Mouse (Mus musculus): ENCODE data around the gene Map6.
A peak's percentile ranks its signal among the peaks of the same experiment; 100 is the strongest.

Gene Map6

GRCm38 (mm10) chr7:99267251-99267896 lies at the start of gene Map6:
Map6 (plus strand) TSS chr7:99267447.
- DNase-seq (ENCODE audit: low spot score) = peak; percentile 59

- DNase-seq (ENCODE audit: low spot score) = no peak
Measured at GRCm38 (mm10) chr7:99224225-99224624, 43.0 kb upstream of the Map6 start.

DNA sequence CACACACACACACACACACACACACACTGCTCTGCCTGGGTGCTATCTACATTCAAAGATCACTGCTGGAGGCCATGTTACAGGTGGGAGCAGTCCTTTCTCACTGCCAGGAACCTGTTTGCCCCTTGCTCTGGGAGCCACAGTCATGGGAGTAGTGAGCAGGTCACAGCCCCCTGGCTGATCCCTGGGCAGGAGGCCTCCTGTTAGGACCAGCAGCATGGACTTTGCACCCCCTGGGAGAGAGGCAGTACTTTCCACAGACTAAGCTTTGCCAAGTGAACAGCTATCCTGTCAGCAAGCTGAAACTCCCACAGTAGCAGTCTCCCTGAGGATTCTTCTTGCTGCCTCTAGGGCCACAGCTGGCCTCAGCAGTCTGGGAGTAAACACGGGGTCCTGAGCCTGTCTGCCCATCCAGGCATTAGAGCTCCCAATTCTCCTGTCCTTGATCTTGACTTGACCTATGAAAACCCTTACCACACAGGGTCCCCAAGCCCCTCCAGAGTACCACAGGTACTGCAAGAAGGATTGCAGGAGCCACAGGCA lies 42.5 kb upstream of the Map6 start:
- DNase-seq (ENCODE audit: low spot score) = no peak

GRCm38 (mm10) chr7:99225421-99225820 lies 41.8 kb upstream of the Map6 start:
- DNase-seq (ENCODE audit: low spot score) = no peak

DNA sequence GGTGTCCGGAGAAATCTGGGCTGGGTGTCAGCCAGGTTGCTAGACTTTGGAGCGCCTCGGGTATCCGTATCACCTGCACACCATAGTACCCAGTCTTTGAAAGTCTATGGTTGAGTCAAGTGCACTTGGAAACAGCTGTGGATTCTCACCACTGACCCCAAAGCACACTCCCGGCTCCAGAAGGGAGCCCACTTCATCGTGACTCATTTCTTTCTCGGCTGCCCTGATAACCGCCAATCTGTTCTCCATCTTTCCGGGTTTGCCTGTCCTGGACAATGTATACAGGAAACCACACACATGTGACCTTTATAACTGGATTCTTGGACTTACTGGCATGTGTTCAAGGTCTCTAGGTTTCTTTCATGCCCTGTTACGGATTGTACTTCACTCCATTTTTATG lies 40.6 kb upstream of the Map6 start:
- no peak for DNase-seq (ENCODE audit: low spot score)

DNA sequence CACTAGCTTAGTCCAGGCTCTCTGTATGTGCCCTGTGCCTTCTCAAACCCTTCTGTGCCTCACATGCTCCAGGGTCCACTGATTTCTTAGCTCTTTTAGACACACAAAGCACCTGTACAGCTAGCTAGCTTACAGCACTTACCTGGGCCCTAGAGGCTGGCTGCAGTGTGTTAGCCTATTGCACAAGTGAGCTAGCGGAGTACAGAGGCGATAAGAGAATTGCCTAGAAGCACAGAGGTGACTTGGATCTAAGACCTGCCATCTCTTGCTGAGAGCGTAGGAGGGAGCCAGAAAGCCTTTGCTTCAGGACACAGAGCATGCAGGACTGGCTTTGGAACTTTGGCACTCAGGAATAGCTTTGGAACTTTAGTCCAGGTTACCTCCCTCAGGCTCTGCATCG lies 40.0 kb upstream of the Map6 start:
- no peak for DNase-seq (ENCODE audit: low spot score)

- no peak for DNase-seq (ENCODE audit: low spot score)
Measured at GRCm38 (mm10) chr7:99228825-99229224, 38.4 kb upstream of the Map6 start.

DNA sequence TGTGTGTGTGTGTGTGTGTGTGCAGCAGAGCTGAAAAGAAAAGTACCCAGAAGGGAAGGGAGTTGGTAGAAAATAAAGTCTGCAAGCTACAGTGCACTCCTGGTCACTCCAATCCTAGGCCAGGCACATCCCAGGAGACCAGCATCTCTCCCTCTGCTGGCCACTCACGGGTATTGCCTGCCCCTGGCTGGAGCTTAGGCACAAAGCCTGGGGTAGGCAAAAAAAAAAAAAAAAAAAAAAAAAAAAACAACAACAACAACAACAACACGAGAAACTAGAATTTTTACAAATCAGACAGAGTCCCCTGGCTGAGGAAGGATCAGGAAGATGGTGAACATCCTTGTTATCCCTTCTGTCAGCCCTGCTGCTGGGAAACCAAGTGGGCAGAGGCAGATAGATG lies 37.8 kb upstream of the Map6 start:
- peak; percentile 79 for DNase-seq (ENCODE audit: low spot score)

- DNase-seq (ENCODE audit: low spot score) = no peak
Measured at GRCm38 (mm10) chr7:99230061-99230747, 37.0 kb upstream of the Map6 start.

DNA sequence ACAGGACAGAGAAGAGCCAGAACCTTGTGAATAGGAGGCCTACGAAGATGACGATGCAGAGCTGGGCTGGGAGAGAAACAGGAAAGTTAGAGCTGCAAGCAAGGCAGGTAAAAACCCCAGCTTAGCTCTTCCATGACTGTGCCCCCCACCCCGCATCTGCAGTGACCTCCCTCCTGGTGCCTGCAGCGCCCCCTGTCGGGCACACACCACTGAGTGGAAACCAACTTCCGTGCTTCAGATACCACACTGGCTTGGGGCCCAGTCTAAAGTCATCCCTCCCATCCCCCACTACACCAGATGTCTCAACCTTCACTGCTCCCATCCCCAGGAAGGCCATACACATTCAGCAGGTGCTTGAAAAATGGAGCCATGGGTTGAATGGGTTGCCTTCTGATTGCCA lies 34.7 kb upstream of the Map6 start:
- DNase-seq (ENCODE audit: low spot score) = no peak

GRCm38 (mm10) chr7:99234916-99235315 lies 32.3 kb upstream of the Map6 start:
- no peak for DNase-seq (ENCODE audit: low spot score)

- DNase-seq (ENCODE audit: low spot score) = peak; percentile 64
Measured at GRCm38 (mm10) chr7:99235657-99236056, 31.6 kb upstream of the Map6 start.

DNA sequence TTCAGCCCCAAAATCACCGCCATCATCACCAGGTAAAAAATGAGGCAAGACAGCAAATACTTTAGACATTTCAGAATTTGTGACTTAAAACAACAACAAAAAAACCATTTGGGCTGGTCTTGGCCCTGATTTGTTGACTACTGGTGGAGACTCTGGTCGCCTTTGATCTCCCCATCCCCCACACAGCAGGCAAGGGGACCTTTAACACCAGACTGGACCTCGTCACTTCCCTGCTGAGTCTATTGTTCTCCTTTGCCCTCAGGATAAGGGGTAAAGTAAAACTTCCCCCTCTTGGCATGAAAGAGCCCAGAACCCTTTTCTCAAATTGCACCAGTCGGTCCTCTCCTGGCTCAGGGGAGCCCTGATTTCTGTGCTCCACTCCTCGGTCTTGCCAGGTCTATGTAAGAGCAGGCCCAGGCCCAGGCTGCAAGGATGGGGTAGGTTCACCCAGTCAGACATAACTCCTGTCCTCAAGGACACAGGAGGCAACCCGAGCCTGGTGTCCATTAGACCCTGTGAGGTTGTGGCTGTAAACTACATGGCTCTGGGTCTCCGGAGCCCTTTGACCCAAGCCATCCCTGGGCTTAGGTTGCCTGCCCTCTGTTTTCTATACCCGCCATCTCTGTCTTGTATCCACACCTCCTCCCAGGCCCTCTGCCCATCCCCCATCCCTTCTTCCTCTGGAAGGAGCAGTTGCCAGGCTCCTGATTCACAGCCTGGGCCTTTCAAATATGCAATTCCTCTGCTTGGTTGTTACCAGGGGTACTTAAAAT lies 30.2 kb upstream of the Map6 start:
- peak; percentile 78 for DNase-seq (ENCODE audit: low spot score)

DNA sequence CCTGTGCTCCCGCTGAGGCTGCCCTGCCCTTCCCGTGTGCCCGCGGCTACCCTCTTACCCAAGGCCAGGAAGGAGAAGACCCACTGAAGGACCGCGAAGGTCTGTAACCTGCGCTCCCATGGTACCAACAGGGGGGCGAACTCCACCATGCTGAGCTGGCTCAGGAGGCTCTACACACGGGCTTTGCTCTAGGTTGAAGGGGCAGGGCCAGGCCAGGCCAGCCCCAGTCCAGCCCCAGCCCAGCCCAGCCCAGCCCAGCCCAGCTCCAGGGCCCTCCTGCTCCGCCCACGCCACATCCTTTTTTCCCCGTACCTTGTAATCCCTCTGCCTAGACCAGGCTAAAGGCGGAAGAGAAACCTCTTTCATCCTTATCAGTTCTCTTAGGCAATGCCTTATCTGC lies 28.8 kb upstream of the Map6 start, which contains the start of gene Mogat2:
Gene Mogat2, minus strand, starts transcription at position 203 of the 400 bp plus-strand sequence.
- peak; percentile 78 for DNase-seq (ENCODE audit: low spot score)

DNA sequence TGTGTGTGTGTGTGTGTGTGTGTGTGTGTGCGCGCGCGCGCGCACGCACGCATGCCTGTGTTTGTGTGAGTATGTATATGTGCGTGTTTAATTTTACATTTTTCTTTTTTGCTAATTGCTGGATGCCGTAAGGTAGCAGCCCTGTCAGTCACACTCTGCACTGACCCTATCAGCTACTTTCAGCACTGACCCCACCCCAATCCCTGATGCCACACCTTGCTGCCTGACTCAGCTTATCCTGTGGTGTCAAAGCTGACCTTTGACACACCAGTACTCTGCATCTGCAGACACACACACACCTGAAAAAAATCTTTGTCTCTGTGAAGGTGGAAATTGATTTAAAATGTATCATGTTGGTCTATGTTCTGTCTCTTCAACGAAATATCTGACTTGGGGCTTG lies 25.1 kb upstream of the Map6 start:
- no peak for DNase-seq (ENCODE audit: low spot score)

DNA sequence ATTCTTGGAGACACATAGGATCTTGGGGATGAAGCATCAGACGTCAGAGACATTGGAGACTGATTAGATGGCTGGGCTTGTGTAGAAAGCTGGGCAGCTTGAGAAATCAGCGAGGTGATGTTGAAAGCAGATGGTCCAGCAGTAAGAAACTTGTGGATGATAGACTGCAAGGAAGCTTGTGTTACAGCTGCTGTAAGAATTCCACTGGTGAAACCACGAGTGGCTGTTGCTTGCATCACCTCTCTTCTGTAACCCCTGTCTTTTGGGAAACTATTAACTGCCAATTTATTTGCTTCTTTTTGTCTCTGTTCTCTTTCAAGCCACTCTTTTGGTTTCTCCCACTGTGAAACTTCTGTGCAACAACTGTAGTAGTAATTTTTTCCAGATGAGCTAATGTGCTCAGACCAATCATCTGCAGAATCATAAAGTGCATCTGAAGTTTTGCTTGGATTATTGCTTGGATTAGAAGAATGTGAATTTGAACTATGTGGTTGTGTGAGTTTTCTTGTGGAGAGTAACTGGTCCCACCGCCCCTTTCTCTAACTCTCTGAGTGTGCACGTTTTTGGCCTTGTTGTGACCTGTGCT lies 19.0 kb upstream of the Map6 start:
- DNase-seq (ENCODE audit: low spot score) = no peak

- DNase-seq (ENCODE audit: low spot score) = peak; percentile 52
Measured at GRCm38 (mm10) chr7:99248906-99249581, 18.2 kb upstream of the Map6 start.

GRCm38 (mm10) chr7:99249582-99249911 lies 17.7 kb upstream of the Map6 start:
- peak; percentile 93 for DNase-seq (ENCODE audit: low spot score)

- DNase-seq (ENCODE audit: low spot score) = no peak
Measured at GRCm38 (mm10) chr7:99250386-99250785, 16.9 kb upstream of the Map6 start.

GRCm38 (mm10) chr7:99255006-99255405 lies 12.2 kb upstream of the Map6 start:
- no peak for DNase-seq (ENCODE audit: low spot score)

- peak; percentile 13 for DNase-seq (ENCODE audit: low spot score)
Measured at GRCm38 (mm10) chr7:99261900-99262299, 5.3 kb upstream of the Map6 start.

DNA sequence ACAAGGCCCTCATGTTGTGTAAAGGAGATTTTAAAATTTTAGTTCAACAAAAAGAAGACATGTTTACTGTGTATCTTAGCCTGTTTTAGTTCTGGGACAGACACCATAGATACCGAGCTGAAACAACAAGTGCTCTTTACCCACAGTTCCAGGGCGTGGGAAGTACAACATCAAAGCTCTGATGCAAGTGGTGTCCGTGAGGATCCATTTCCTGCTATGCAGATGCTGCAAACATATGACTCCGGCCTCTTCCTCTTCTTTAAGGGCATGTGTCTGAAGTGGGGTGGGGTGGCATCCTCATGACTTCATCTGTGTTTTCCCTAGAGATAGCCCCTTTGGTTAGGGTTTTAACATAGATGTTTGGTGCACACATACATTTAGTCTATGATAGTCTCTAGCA lies 3.7 kb upstream of the Map6 start:
- DNase-seq (ENCODE audit: low spot score) = no peak

Measured in embryo, embryonic 10 days (tissue).